24 mouse cellular contexts compared by ENCODE assay signal in genomic region chr7:46019594-46019993, GRCm38 (mm10). TPM values are rescaled to one million over a fixed set of nuclear protein-coding genes. Genes with fewer than 3 reads are reported as not detected.
DNase-seq lines count a peak whose midpoint lies in the region; ATAC-seq and TF ChIP-seq lines count a peak whose summit lies in the region.
"Had no signal": no experiment of that assay in that cellular context is flagged by ENCODE, and none has a peak within 500 bp of the region (broad histone marks: within the 10 kb centered on the region; RNA-seq: fewer than 3 reads in every experiment).

No protein-coding gene starts in this region.

- 0 out of 2 replicates have a peak, but pooled peaks cover 4% of the 10 kb centered on the region for H3K4me1 ChIP-seq in limb, embryonic 14.5 days (ENCODE audit: control insufficient read depth, insufficient read depth, low read length)
- peaks cover 10% of the 10 kb centered on the region; the same call in 1 of the 2 replicates for H3K4me1 ChIP-seq in limb, embryonic 10.5 days
- no peaks in the 10 kb centered on the region for H3K4me1 ChIP-seq in kidney, embryonic 14.5 days (ENCODE audit: control insufficient read depth, insufficient read depth, low read length)
- H3K4me1 ChIP-seq: heart, embryonic 15.5 days; liver, embryonic 12.5 days; midbrain, embryonic 13.5 days had no signal

- no peak for TF ChIP-seq POLR2A in limb, embryonic 14.5 days (IDR thresholded peaks at IDR 0.05; ENCODE audit: borderline replicate concordance, extremely low read depth, insufficient read depth, insufficient read length)

- no peak overlapping the region for H3K4me2 ChIP-seq in limb, embryonic 14.5 days (replicated peaks; ENCODE audit: low read depth, low read length, severe bottlenecking)
- H3K4me2 ChIP-seq in kidney, embryonic 14.5 days (replicated peaks; ENCODE audit: low read depth, low read length) = no peak overlapping the region
- H3K4me2 ChIP-seq: heart, embryonic 15.5 days; liver, embryonic 12.5 days; midbrain, embryonic 13.5 days; neural tube, embryonic 12.5 days had no signal

- no peak overlapping the region for H3K27ac ChIP-seq in limb, embryonic 14.5 days (replicated peaks; ENCODE audit: low read depth, low read length)
- no peak overlapping the region for H3K27ac ChIP-seq in limb, embryonic 10.5 days
- no peak overlapping the region for H3K27ac ChIP-seq in kidney, embryonic 14.5 days (ENCODE audit: low read depth, low read length)
- H3K27ac ChIP-seq: heart, adult 2 months; heart, embryonic 15.5 days; hindbrain, embryonic 10.5 days; liver, embryonic 12.5 days; macrophage; midbrain, embryonic 13.5 days; neural tube, embryonic 12.5 days had no signal

- 75% methylated on average over 3 of the region's 3 CpGs for WGBS in limb, embryonic 14.5 days
- 85% methylated on average over 3 of the region's 3 CpGs for WGBS in limb, embryonic 10.5 days
- 69% methylated on average over 3 of the region's 3 CpGs for WGBS in kidney, embryonic 14.5 days

- H3K27me3 ChIP-seq in limb, embryonic 14.5 days (ENCODE audit: control insufficient read depth, insufficient read depth, low read length) = no peaks in the 10 kb centered on the region
- H3K27me3 ChIP-seq in limb, embryonic 10.5 days (ENCODE audit: low read depth, poor library complexity, severe bottlenecking) = no peaks in the 10 kb centered on the region
- no peaks in the 10 kb centered on the region for H3K27me3 ChIP-seq in kidney, embryonic 14.5 days (ENCODE audit: control insufficient read depth, insufficient read depth, low read length)
- H3K27me3 ChIP-seq: CH12.LX; heart, embryonic 15.5 days; midbrain, embryonic 13.5 days; neural tube, embryonic 12.5 days had no signal

- no peak for DNase-seq in frontal cortex, postnatal 10 days (ENCODE audit: low spot score in 2 of 2)
- peak; percentile 9 for DNase-seq in limb, embryonic 14.5 days (ENCODE audit: low spot score)
- DNase-seq in limb, embryonic 10.5 days (ENCODE audit: low spot score) = no peak
- peak; percentile 30 for DNase-seq in right cerebral cortex, adult 18-20 months
- no peak for DNase-seq in right cerebral cortex, postnatal 36 days (ENCODE audit: low spot score in 2 of 2)
- DNase-seq: adrenal gland, postnatal 36 days; cerebellum, adult 2 months; cerebellum, postnatal 36 days; heart, adult 2 months; kidney, adult 18-20 months; kidney, postnatal 10 days; layer of hippocampus, postnatal 36 days; thymus, adult 18-20 months; thymus, postnatal 4 days had no signal

- peak; percentile 52; the same call in 1 of the 2 replicates for ATAC-seq in frontal cortex, adult (ENCODE audit: low TSS enrichment)
- no peak for ATAC-seq in limb, embryonic 14.5 days (ENCODE audit: low FRiP score, low read depth)
- no peak for ATAC-seq in kidney, embryonic 14.5 days (ENCODE audit: low FRiP score, low TSS enrichment)
- ATAC-seq: forebrain, embryonic 16.5 days; liver, embryonic 12.5 days; midbrain, embryonic 13.5 days had no signal

- H3K9ac ChIP-seq in limb, embryonic 14.5 days (ENCODE audit: low read depth, low read length, severe bottlenecking) = no peak overlapping the region
- no peak overlapping the region for H3K9ac ChIP-seq in kidney, embryonic 14.5 days (ENCODE audit: low read depth, low read length)
- H3K9ac ChIP-seq: heart, embryonic 15.5 days; liver, embryonic 12.5 days; midbrain, embryonic 13.5 days; neural tube, embryonic 12.5 days had no signal

- H3K36me3 ChIP-seq in limb, embryonic 14.5 days (ENCODE audit: control insufficient read depth, insufficient read depth, low read length) = no peaks in the 10 kb centered on the region
- no peaks in the 10 kb centered on the region for H3K36me3 ChIP-seq in limb, embryonic 10.5 days
- no peaks in the 10 kb centered on the region for H3K36me3 ChIP-seq in kidney, embryonic 14.5 days (ENCODE audit: control insufficient read depth, insufficient read depth, low read length)
- H3K36me3 ChIP-seq: heart, embryonic 15.5 days; hindbrain, embryonic 10.5 days; liver, embryonic 12.5 days; midbrain, embryonic 13.5 days; neural tube, embryonic 12.5 days had no signal

- H3K4me3 ChIP-seq in limb, embryonic 14.5 days (replicated peaks; ENCODE audit: low read length) = no peak overlapping the region
- no peak overlapping the region for H3K4me3 ChIP-seq in limb, embryonic 10.5 days
- no peak overlapping the region for H3K4me3 ChIP-seq in kidney, embryonic 14.5 days (ENCODE audit: low read length)
- H3K4me3 ChIP-seq: heart, adult 2 months; heart, embryonic 15.5 days; hindbrain, embryonic 10.5 days; liver, embryonic 12.5 days; midbrain, embryonic 13.5 days; neural tube, embryonic 12.5 days had no signal

- H3K9me3 ChIP-seq in limb, embryonic 14.5 days (ENCODE audit: control insufficient read depth, low read length) = no peaks in the 10 kb centered on the region
- H3K9me3 ChIP-seq in limb, embryonic 10.5 days (replicated peaks) = no peaks in the 10 kb centered on the region
- no peaks in the 10 kb centered on the region for H3K9me3 ChIP-seq in kidney, embryonic 14.5 days (ENCODE audit: control insufficient read depth, low read length)
- H3K9me3 ChIP-seq: heart, embryonic 15.5 days; hindbrain, embryonic 10.5 days; liver, embryonic 12.5 days; midbrain, embryonic 13.5 days; neural tube, embryonic 12.5 days had no signal

RNA-seq across cellular contexts. Expression of gene Abcc6, which starts 10.5 kb away (rescaled TPM):
- polyA plus RNA-seq in limb, embryonic 14.5 days (2012; rRNA removed) = 1.2 and 2.2 TPM in 2 replicates
- polyA plus RNA-seq in limb, embryonic 14.5 days (2014; fragmentation: Nextera tagmentation; extraction: Ambion mirVana) = 0.18 and 0.30 TPM in 2 replicates
- polyA plus RNA-seq in limb, embryonic 10.5 days (2016; fragmentation: Nextera tagmentation; extraction: Ambion mirVana) = 0.10 and 0.20 TPM in 2 replicates
- polyA plus RNA-seq in kidney, embryonic 14.5 days (2014; fragmentation: Nextera tagmentation; extraction: Ambion mirVana) = 0.04 and 0.53 TPM in 2 replicates
- polyA plus RNA-seq: heart, embryonic 15.5 days; macrophage had no signal

RNA-seq across cellular contexts. Expression of gene Nomo1, which starts 13.9 kb away (rescaled TPM):
- 38.8 and 39.5 TPM in 2 replicates for polyA plus RNA-seq in limb, embryonic 14.5 days (2012; rRNA removed)
- 21.2 and 22.1 TPM in 2 replicates for polyA plus RNA-seq in limb, embryonic 14.5 days (2014; fragmentation: Nextera tagmentation; extraction: Ambion mirVana)
- polyA plus RNA-seq in limb, embryonic 10.5 days (2016; fragmentation: Nextera tagmentation; extraction: Ambion mirVana) = 27.0 and 29.6 TPM in 2 replicates
- 23.7 and 24.5 TPM in 2 replicates for polyA plus RNA-seq in kidney, embryonic 14.5 days (2014; fragmentation: Nextera tagmentation; extraction: Ambion mirVana)

Comparison
In these comparisons a context has a peak if more than half of its experiments do, and no peak if none do; other contexts are left out.
1. DNase-seq: peak in limb, embryonic 14.5 days (single experiment) and right cerebral cortex, adult 18-20 months (single experiment); none in frontal cortex, postnatal 10 days (0 of 2), limb, embryonic 10.5 days (single experiment) and right cerebral cortex, postnatal 36 days (0 of 2).